Mouse (Mus musculus) midbrain, postnatal 0 days (tissue): ENCODE measurements at regions not wholly inside any gene's neighbourhood (a gene's known extent, or its start where the extent isn't known, plus 50 kb on each side); places are given as distances from the start of the nearest gene placed in this dataset.

ENCODE experiments used
- ATAC-seq: fragments of 200-750 bp; cut with Nextera tagmentation; 2 replicates; pipeline ENCODE4 v1.8.0; 2017; ENCODE audit warnings: moderate number of reproducible peaks, mild to moderate bottlenecking, moderate TSS enrichment, moderate library complexity; ENCODE audit not compliant: low FRiP score
- DNase-seq: peaks from one replicate; pipeline ENCODE4 v3.0.0-alpha.2; 2015; ENCODE audit warnings: low spot score
- H3K27ac ChIP-seq: fragments of 300-500 bp; sonication (generic); 2 replicates; pipeline ENCODE4 v1.5.1; 2014; ENCODE audit warnings: low read depth, mild to moderate bottlenecking, low read length, mixed read lengths
- H3K27me3 ChIP-seq: fragments of 300-500 bp; sonication (generic); 2 replicates; pipeline ENCODE4 v1.6.1; 2014; ENCODE audit warnings: low read length, control low read depth, mixed read lengths; ENCODE audit not compliant: insufficient read depth
- H3K36me3 ChIP-seq: fragments of 300-500 bp; sonication (generic); 2 replicates; pipeline ENCODE4 v1.6.1; 2014; ENCODE audit warnings: low read length, control low read depth, mixed read lengths; ENCODE audit not compliant: insufficient read depth
- H3K4me1 ChIP-seq: fragments of 300-500 bp; sonication (generic); 2 replicates; pipeline ENCODE4 v1.6.1; 2014; ENCODE audit warnings: mild to moderate bottlenecking, control low read depth, antibody characterized with exemption, low read length, mixed read lengths; ENCODE audit not compliant: insufficient read depth
- H3K4me2 ChIP-seq: fragments of 300-500 bp; sonication (generic); 2 replicates; pipeline ENCODE4 v1.6.1; 2014; ENCODE audit warnings: low read depth, mild to moderate bottlenecking, low read length, mixed read lengths; ENCODE audit not compliant: poor library complexity, severe bottlenecking
- H3K4me3 ChIP-seq: fragments of 300-500 bp; sonication (generic); 2 replicates; pipeline ENCODE4 v1.5.1; 2014; ENCODE audit warnings: low read depth, mild to moderate bottlenecking, low read length, moderate library complexity
- H3K9ac ChIP-seq: fragments of 300-500 bp; sonication (generic); replicated peaks from 2 replicates; pipeline ENCODE4 v1.6.1; 2014; ENCODE audit warnings: mild to moderate bottlenecking, low read length, moderate library complexity, mixed read lengths; ENCODE audit not compliant: poor library complexity, severe bottlenecking
- H3K9me3 ChIP-seq: fragments of 300-500 bp; sonication (generic); 2 replicates; pipeline ENCODE4 v1.6.1; 2016; ENCODE audit warnings: low read length, control low read depth
- CTCF ChIP-seq: IDR thresholded peaks from 2 replicates; pipeline ENCODE4 v1.5.1; 2016; ENCODE audit warnings: antibody characterized with exemption, mild to moderate bottlenecking
- WGBS: fragments of 180-500 bp; shearing (Covaris S2); extraction: QIAGEN DNeasy Blood & Tissue Kit; methylation state at CpG from one replicate; pipeline ENCODE4 v1.1.7; 2014; 5-methylcytosine and 5-hydroxymethylcytosine counted together

DNA sequence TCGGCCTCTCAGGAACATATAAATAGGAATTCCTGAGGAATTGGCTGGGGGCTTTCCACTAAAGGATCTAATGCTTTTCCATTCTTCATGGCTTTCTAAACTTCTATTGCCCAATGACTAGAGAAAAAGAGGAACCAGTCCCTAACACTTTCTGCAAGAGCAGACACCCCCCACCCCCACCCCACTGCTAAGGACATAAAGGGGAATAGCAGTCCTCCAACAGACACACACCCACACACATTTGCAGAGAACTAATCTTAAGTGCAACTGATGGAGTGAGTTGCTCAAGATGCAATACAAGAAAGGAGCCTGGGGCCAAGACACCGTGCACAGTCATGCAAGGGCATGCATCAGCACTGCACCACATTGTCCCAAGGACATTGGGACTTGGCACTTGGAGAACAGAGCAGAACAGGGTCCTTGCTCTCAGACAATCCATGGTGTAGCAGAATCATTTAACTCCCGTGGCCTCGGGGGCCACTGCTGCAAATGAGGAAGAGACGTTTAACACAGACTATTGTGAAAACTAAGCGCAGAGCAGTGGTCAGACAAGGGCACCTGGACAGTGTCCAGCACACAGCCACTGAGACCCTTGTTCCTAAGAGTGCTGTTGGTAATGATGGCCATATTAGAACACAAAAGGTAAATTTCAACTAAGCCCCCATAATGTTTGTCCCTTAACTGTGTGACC lies 161.1 kb downstream of the Xpnpep1 start:
- 88% methylated on average over 6 of the region's 6 CpGs for WGBS
- Histone ChIP-seq H3K4me2 (no peak overlapping the region), H3K4me3 (no peak overlapping the region), H3K4me1 (no peaks in the 10 kb centered on the region), H3K36me3 (no peaks in the 10 kb centered on the region), H3K27ac (no peak overlapping the region), H3K27me3 (no peaks in the 10 kb centered on the region), H3K9me3 (no peaks in the 10 kb centered on the region), H3K9ac (no peak overlapping the region)
- DNase-seq (no peak), ATAC-seq (no peak)
- no peak for TF ChIP-seq CTCF

DNA sequence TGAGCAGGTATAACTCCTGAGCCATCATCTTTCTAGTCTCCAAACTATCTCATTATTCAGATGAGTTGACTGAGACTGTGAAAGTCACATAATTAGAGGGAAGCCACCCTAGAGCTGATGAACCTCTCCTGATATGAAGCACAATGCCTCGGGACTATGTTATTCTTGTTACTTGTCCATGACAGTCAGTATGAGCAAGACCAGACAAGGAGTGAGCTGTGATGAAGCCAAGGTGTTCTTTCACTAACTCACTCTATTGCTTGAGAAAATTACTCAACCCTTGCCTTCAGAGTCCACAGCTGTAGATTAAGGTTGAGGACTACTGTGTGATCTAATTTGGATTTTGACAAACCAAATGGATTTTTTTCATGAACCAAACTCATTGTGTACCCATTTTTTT lies 173.4 kb downstream of the Xpnpep1 start:
- no peak overlapping the region for H3K4me2 ChIP-seq
- ATAC-seq (no peak), DNase-seq (no peak)
- H3K4me1 ChIP-seq, result no peaks in the 10 kb centered on the region
- H3K4me3 ChIP-seq, result no peak overlapping the region
- H3K36me3 ChIP-seq, result no peaks in the 10 kb centered on the region
- no peak overlapping the region for H3K9ac ChIP-seq
- 95% methylated on average over 1 of the region's 1 CpGs for WGBS
- no peak overlapping the region for H3K27ac ChIP-seq
- TF ChIP-seq CTCF, result no peak
- no peaks in the 10 kb centered on the region for H3K9me3 ChIP-seq
- no peaks in the 10 kb centered on the region for H3K27me3 ChIP-seq

DNA sequence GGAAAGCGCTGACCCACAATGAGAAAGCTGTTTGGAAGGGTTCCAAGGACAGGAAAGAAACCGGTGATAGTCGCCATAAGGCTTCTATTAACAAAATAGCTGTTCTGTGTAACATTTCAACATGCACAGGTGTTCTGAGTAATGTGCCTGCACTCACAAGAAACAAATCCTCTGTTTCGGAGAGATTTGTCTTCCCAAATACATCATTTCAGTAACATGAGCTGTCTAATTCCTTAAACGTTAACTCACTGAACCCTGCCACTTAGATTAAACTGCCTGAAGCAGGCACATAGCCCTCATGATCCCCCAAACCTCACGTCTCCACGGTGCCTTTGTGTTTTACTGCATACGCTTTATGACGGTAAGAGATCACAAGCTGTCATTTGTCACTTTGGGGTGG lies 178.4 kb downstream of the Xpnpep1 start:
- peak; percentile 25 for DNase-seq
- Histone ChIP-seq H3K27me3 (no peaks in the 10 kb centered on the region), H3K4me3 (no peak overlapping the region), H3K4me1 (no peaks in the 10 kb centered on the region), H3K36me3 (no peaks in the 10 kb centered on the region), H3K9ac (no peak overlapping the region), H3K27ac (no peak overlapping the region), H3K4me2 (no peak overlapping the region), H3K9me3 (no peaks in the 10 kb centered on the region)
- no peak for TF ChIP-seq CTCF
- 53% methylated on average over 9 of the region's 9 CpGs for WGBS
- ATAC-seq, result no peak

DNA sequence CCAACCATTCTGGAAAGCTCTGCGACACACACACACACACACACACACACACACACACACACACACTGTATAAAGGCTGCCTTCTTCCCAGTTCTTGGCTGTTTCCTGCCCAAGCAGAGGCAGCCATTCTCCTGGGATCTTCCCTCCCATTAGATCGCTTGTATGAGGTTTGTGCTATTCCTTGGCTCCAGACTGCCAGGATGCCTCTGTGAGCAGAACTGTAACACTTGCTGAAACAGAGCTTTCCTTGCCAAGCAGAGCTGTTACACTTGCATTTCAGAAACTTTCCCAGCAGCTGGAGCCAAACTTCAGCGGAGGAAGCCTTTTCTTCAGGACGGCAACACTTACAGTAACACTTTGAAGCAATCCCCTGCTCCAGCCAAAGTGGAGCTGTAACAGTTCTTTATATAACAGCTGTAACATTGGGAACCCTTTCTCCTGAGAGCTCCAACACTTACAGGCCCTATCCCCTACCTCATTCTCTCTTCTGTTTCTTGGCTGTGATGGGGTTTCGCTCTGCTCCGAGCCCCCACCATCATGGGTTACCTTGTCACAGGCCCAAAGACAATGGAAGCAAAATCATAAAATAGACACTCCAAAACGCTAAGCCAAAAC lies 185.8 kb downstream of the Xpnpep1 start:
- peak; percentile 60 for DNase-seq
- Histone ChIP-seq H3K4me2 (no peak overlapping the region), H3K4me1 (no peaks in the 10 kb centered on the region), H3K27me3 (no peaks in the 10 kb centered on the region), H3K9ac (no peak overlapping the region), H3K9me3 (no peaks in the 10 kb centered on the region), H3K4me3 (no peak overlapping the region), H3K36me3 (no peaks in the 10 kb centered on the region), H3K27ac (no peak overlapping the region)
- no peak for TF ChIP-seq CTCF
- WGBS, result 78% methylated on average over 7 of the region's 7 CpGs
- peak; percentile 66; the same call in 1 of the 2 replicates for ATAC-seq

DNA sequence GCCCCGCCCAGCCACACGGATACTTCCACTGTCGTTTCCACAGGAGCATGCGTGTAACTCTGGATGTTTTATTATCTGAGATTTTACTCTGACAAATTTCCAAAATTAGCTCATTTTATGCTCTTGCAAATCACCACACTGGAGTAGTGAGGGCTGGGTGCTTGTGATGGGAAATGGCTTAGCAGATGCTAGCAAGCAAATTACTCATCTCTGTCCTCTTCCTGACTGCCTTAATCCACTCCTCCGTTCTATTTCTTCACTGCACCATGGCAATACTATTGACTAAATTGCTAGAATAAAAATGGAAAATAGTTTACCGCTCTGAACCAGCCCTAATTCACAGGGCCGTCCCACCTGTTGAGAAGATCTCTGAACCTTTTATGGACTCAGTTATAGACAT lies 223.8 kb downstream of the Xpnpep1 start:
- H3K4me1 ChIP-seq, result no peaks in the 10 kb centered on the region
- H3K36me3 ChIP-seq, result no peaks in the 10 kb centered on the region
- ATAC-seq, result no peak
- H3K4me3 ChIP-seq, result no peak overlapping the region
- H3K9ac ChIP-seq, result no peak overlapping the region
- 89% methylated on average over 7 of the region's 7 CpGs for WGBS
- no peak for DNase-seq
- H3K4me2 ChIP-seq, result no peak overlapping the region
- no peak overlapping the region for H3K27ac ChIP-seq
- TF ChIP-seq CTCF, result no peak
- H3K9me3 ChIP-seq, result no peaks in the 10 kb centered on the region
- no peaks in the 10 kb centered on the region for H3K27me3 ChIP-seq

DNA sequence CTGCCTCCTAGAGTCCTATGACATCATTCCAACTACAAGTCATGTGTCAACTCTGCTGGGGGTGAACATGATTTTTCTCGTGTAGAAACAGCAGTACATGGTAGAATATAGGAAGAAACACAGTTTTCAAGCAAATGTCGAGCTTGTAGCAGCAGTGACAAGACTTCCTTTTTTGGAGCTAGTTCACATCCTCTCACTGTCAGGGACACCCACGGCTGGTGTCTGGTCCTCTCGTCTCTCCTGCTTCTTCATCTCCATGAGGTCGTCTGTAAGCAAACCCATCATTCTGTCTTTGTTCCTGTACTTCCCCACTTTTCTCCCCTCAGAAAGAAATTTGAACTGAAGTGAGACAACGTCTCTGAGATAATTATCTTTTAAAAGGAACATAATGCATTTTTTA lies 228.0 kb downstream of the Xpnpep1 start:
- TF ChIP-seq CTCF, result no peak
- Histone ChIP-seq H3K9ac (no peak overlapping the region), H3K4me2 (no peak overlapping the region), H3K4me3 (no peak overlapping the region), H3K27ac (no peak overlapping the region), H3K4me1 (no peaks in the 10 kb centered on the region), H3K36me3 (no peaks in the 10 kb centered on the region), H3K9me3 (no peaks in the 10 kb centered on the region), H3K27me3 (no peaks in the 10 kb centered on the region)
- DNase-seq, result no peak
- ATAC-seq, result no peak
- whole genome bisulfite sequencing, result 78% methylated on average over 6 of the region's 6 CpGs
